Mouse (Mus musculus) bone marrow, adult 2 months (tissue): ENCODE measurements around the gene Rrn3. TPM values are rescaled to one million over a fixed set of nuclear protein-coding genes. Genes with fewer than 3 reads are reported as not detected.
A peak's percentile ranks its signal among the peaks of the same experiment; 100 is the strongest.
"Not testable (repeated sequence)": the region's sequence is repeated elsewhere in the genome, so short reads cannot be mapped to it uniquely, and the experiment has no call there.

Experiments used
- H3K27ac ChIP-seq: fragments of 200-500 bp; 2 replicates; pipeline ENCODE4 v1.5.1; 2012; ENCODE audit warnings: low read depth, mild to moderate bottlenecking, control low read depth, inconsistent platforms, low read length; ENCODE audit not compliant: control insufficient read depth, poor library complexity, insufficient read depth
- H3K4me1 ChIP-seq: fragments of 200-500 bp; 2 replicates; pipeline ENCODE4 v1.6.1; 2011; ENCODE audit warnings: low read length; ENCODE audit not compliant: control insufficient read depth, insufficient read depth
- H3K4me3 ChIP-seq: fragments of 200-500 bp; replicated peaks from 2 replicates; pipeline ENCODE3; 2011; ENCODE audit warnings: mild to moderate bottlenecking, low read depth, low read length, control low read depth; ENCODE audit not compliant: control insufficient read depth
- CTCF ChIP-seq: fragments of 200-500 bp; IDR thresholded peaks from 2 replicates; pipeline ENCODE4 v1.5.1; 2011; ENCODE audit warnings: low read length, control low read depth; ENCODE audit not compliant: control insufficient read depth, insufficient read depth
- POLR2A ChIP-seq: fragments of 200-500 bp; IDR thresholded peaks from 2 replicates; pipeline ENCODE4 v1.6.1; 2011; ENCODE audit warnings: low read depth, mild to moderate bottlenecking, control low read depth, low read length, borderline replicate concordance; ENCODE audit not compliant: control insufficient read depth
- WGBS: fragments of 180-500 bp; shearing (Covaris S2); methylation state at CpG from one replicate; pipeline ENCODE4 v1.1.7; 2018; 5-methylcytosine and 5-hydroxymethylcytosine counted together
- polyA plus RNA-seq: library from polyadenylated mRNA; stranded (reverse); fragments of >200 nt; gene quantifications from 2 replicates; pipeline ENCODE4 v1.2.4, GENCODE M21; 2011; ENCODE audit warnings: low replicate concordance; ENCODE audit not compliant: missing spikeins, insufficient read depth, insufficient read length

The Rrn3 gene
- polyA plus RNA-seq, 1 experiment: 20.5 TPM

GRCm38 (mm10) chr16:13749306-13749705 is 31.2 kb upstream of the Rrn3 start:
- WGBS: 70% methylated on average over 5 of the region's 5 CpGs
- no peak overlapping the region for H3K4me3 ChIP-seq
- H3K4me1 ChIP-seq: no peaks in the 10 kb centered on the region
- TF ChIP-seq CTCF: no peak
- TF ChIP-seq POLR2A: no peak
- no peak overlapping the region for H3K27ac ChIP-seq

GRCm38 (mm10) chr16:13749981-13750380 is 30.5 kb upstream of the Rrn3 start:
- H3K27ac ChIP-seq: no peak overlapping the region
- WGBS: 77% methylated on average over 3 of the region's 3 CpGs
- H3K4me1 ChIP-seq: no peaks in the 10 kb centered on the region
- H3K4me3 ChIP-seq: no peak overlapping the region
- no peak for TF ChIP-seq POLR2A
- no peak for TF ChIP-seq CTCF

- WGBS: 89% methylated on average over 13 of the region's 13 CpGs
- H3K4me3 ChIP-seq: no peak overlapping the region
- TF ChIP-seq POLR2A (no peak), CTCF (no peak)
- H3K27ac ChIP-seq: no peak overlapping the region
- H3K4me1 ChIP-seq: no peaks in the 10 kb centered on the region
Measured at GRCm38 (mm10) chr16:13750626-13751025, 29.9 kb upstream of the Rrn3 start.

GRCm38 (mm10) chr16:13753986-13754385 is 26.5 kb upstream of the Rrn3 start:
- Histone ChIP-seq H3K4me1 (no peaks in the 10 kb centered on the region), H3K4me3 (peak overlapping the region; percentile 80), H3K27ac (no peak overlapping the region)
- 41% methylated on average over 8 of the region's 8 CpGs for WGBS
- TF ChIP-seq CTCF: no peak
- TF ChIP-seq POLR2A: no peak

- H3K4me1 ChIP-seq: no peaks in the 10 kb centered on the region
- H3K4me3 ChIP-seq: peak overlapping the region; percentile 80
- 1% methylated on average over 65 of the region's 65 CpGs for WGBS
- H3K27ac ChIP-seq: peak overlapping the region; percentile 71; the same call in 1 of the 2 replicates
- TF ChIP-seq CTCF: no peak
- peak; percentile 13; the same call in 1 of the 2 replicates for TF ChIP-seq POLR2A
Measured at GRCm38 (mm10) chr16:13754400-13755190, 25.9 kb upstream of the Rrn3 start.

GRCm38 (mm10) chr16:13757823-13758222 is 22.7 kb upstream of the Rrn3 start:
- WGBS: 87% methylated on average over 2 of the region's 2 CpGs
- TF ChIP-seq CTCF (no peak), POLR2A (no peak)
- Histone ChIP-seq H3K27ac (no peak overlapping the region), H3K4me3 (no peak overlapping the region), H3K4me1 (no peaks in the 10 kb centered on the region)

GRCm38 (mm10) chr16:13762807-13763206 is 17.7 kb upstream of the Rrn3 start:
- not testable (repeated sequence) for H3K4me3 ChIP-seq, H3K4me1 ChIP-seq, H3K27ac ChIP-seq
- 79% methylated on average over 1 of the region's 1 CpGs for WGBS

- 89% methylated on average over 3 of the region's 3 CpGs for WGBS
- Histone ChIP-seq H3K27ac (no peak overlapping the region), H3K4me3 (no peak overlapping the region), H3K4me1 (no peaks in the 10 kb centered on the region)
- no peak for TF ChIP-seq POLR2A
- no peak for TF ChIP-seq CTCF
Measured at GRCm38 (mm10) chr16:13764519-13764918, 16.0 kb upstream of the Rrn3 start.

- Histone ChIP-seq H3K4me3 (no peak overlapping the region), H3K27ac (no peak overlapping the region)
- TF ChIP-seq POLR2A (no peak), CTCF (no peak)
Measured at GRCm38 (mm10) chr16:13766367-13766766, 14.1 kb upstream of the Rrn3 start.

GRCm38 (mm10) chr16:13771603-13772002 is 8.9 kb upstream of the Rrn3 start:
- 75% methylated on average over 4 of the region's 4 CpGs for WGBS
- H3K4me1 ChIP-seq, H3K27ac ChIP-seq: not testable (repeated sequence)

More at GRCm38 (mm10) chr16:13766367-13766766, 14.1 kb upstream of the Rrn3 start:
- no peaks in the 10 kb centered on the region for H3K4me1 ChIP-seq

GRCm38 (mm10) chr16:13772051-13772450 is 8.5 kb upstream of the Rrn3 start:
- not testable (repeated sequence) for H3K4me1 ChIP-seq, H3K4me3 ChIP-seq, H3K27ac ChIP-seq
- WGBS: 81% methylated on average over 5 of the region's 5 CpGs

More at GRCm38 (mm10) chr16:13771603-13772002, 8.9 kb upstream of the Rrn3 start:
- H3K4me3 ChIP-seq: not testable (repeated sequence)

- not testable (repeated sequence) for H3K27ac ChIP-seq, H3K4me1 ChIP-seq, H3K4me3 ChIP-seq
- 55% methylated on average over 2 of the region's 2 CpGs for whole genome bisulfite sequencing
Measured at GRCm38 (mm10) chr16:13774011-13774410, 6.5 kb upstream of the Rrn3 start.

- 68% methylated on average over 3 of the region's 3 CpGs for WGBS
- not testable (repeated sequence) for H3K4me1 ChIP-seq, H3K27ac ChIP-seq, H3K4me3 ChIP-seq
Measured at GRCm38 (mm10) chr16:13774651-13775050, 5.9 kb upstream of the Rrn3 start.
